Mouse (Mus musculus): ENCODE results near the gene Klrk1. TPM values are rescaled to one million over a fixed set of nuclear protein-coding genes. Genes with fewer than 3 reads are reported as not detected.
"Not testable (repeated sequence)": the region's sequence is repeated elsewhere in the genome, so short reads cannot be mapped to it uniquely, and the experiment has no call there.

Gene Klrk1
- total RNA-seq (2021): under 1 TPM; 0.10 to 0.72 TPM
- long read RNA-seq, experiment 1: 0 reads
- long read RNA-seq, experiment 2: 0 reads

DNA sequence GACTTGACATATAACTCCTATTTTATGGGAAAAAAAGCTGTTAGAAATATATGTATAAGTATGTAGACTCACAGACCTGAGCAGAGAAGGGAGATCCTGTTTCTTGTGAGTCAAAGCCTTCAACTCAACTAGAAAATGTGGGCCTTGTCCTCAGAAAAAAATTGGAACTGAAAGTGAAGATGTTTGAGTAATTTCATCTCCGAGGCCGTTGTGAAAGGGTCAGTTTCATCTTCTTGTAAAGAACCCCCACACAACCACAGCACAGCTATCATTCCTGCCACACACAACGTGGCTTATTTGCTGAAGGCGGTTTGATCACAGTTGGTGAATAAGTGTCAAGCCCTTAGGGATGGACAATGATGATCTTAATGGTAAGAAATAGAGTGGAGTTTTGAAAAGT, at the start of gene Klrk1:
Gene Klrk1, minus strand, starts transcription at position 130 of the 400 bp plus-strand sequence.
- DNase-seq: no peak

DNA sequence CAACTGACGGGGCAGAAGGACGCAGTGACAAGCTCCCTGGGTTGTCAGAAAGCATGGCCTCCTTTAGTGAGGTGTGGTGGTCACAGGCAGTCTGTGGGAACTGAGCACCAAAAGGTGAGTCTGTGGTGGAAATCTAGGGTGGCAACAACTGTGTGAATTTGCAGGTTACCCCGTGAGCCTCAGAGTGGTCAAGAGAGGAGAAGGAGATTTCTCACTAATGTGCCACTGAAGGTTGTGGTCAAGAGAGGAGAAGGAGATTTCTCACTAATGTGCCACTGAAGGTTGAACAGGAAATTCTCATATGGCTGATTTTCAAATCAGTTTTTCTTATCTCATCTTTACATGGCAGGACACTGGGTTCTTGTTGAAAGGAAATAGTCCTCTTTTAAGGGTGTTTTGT, 37.6 kb upstream of the Klrk1 start:
- DNase-seq: not testable (repeated sequence)

DNA sequence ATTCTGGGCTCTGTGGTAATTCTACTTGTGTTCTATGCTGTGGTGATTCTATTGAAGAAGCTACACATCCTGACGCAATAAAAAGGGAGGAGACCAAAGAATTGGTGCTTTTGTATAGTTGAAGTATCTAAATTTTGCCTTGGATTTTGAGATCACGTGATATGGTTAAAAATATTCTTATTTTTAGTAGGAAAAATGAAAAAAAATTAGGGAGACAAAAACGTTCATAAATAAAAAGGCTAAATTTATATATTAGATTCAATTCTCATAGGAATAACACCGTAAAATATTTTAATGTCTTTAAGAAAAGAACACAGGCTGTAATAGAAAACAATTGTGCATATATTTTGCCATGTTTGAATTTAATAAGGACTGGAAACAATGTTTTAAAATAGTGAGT, 36.9 kb upstream of the Klrk1 start, which contains the start of gene Klrc2:
Gene Klrc2, minus strand, starts transcription at position 101 of the 400 bp plus-strand sequence.
- DNase-seq: not testable (repeated sequence)

DNA sequence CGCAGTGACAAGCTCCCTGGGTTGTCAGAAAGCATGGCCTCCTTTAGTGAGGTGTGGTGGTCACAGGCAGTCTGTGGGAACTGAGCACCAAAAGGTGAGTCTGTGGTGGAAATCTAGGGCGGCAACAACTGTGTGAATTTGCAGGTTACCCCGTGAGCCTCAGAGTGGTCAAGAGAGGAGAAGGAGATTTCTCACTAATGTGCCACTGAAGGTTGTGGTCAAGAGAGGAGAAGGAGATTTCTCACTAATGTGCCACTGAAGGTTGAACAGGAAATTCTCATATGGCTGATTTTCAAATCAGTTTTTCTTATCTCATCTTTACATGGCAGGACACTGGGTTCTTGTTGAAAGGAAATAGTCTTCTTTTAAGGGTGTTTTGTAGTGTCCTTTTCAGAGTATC, 20.4 kb upstream of the Klrk1 start:
- DNase-seq: not testable (repeated sequence)

DNA sequence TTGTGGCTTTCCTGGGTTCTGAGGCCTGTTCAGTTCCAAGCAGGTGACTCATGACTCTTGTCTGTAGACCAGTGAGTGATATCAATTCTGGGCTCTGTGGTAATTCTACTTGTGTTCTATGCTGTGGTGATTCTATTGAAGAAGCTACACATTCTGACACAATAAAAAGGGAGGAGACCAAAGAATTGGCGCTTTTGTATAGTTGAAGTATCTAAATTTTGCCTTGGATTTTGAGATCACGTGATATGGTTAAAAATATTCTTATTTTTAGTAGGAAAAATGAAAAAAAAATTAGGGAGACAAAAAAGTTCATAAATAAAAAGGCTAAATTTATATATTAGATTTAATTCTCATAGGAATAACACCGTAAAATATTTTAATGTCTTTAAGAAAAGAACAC, 19.6 kb upstream of the Klrk1 start, which contains the start of gene Klrc3:
Gene Klrc3, minus strand, starts transcription at position 101 of the 400 bp plus-strand sequence.
- not testable (repeated sequence) for DNase-seq

DNA sequence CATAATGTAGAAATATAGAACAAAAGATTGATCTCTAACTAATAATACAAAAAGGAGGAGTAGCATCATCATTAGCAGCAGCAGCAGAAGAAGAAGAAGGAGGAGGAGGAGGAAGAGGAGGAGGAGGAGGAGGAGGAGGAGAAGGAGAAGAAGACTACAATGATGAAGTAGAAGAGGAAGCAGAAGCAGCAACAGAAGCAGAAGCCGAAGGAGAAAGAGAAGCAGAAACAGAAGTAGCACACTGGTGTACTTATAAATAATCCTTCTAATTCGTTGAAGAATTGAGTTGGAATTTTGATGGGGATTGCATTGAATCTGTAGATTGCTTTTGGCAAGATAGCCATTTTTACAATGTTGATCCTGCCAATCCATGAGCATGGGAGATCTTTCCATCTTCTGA, 7.4 kb upstream of the Klrk1 start:
- DNase-seq: not testable (repeated sequence)

DNA sequence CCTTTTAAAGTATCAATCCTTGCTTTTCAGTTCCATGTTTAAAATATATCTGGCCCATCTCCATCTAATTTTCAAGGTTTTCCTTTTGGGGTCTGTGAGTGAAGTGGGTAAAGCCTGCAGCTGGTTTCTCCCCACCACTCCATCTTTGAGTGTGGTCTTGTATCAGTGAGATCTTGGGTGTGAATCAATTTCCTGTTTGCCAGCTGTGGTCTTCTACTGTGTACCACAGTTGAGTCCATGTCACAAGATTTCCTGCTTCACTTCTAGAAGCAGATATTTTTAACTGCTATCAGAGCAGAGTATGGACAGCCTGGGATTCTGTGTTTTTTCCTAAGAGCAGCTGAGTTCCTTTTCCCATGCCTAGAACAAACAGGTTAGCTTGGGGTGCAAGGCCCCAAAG, 15.3 kb downstream of the Klrk1 start:
- DNase-seq: no peak

DNA sequence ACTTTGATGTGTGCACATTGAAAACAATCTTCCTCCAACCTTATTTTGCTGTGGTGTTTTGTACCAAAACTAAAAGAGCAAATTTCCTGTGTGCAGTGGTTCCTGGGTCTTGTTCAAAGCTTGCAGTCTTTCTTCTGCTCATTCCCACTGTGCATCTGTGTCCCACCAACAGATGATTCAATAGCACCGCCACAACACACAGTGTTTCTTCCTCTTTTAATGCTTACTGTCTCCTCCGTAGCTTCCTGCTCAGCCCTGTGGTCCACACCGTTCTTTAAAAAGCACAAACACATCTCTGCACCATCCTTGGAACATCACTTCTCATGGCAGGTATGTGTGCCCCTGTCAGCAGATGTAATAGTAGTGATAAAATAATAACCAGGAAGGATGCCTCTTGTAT, 32.2 kb downstream of the Klrk1 start, which contains the start of gene Klrd1:
Gene Klrd1, plus strand, starts transcription at position 275 of the 400 bp plus-strand sequence.
- DNase-seq: no peak

DNA sequence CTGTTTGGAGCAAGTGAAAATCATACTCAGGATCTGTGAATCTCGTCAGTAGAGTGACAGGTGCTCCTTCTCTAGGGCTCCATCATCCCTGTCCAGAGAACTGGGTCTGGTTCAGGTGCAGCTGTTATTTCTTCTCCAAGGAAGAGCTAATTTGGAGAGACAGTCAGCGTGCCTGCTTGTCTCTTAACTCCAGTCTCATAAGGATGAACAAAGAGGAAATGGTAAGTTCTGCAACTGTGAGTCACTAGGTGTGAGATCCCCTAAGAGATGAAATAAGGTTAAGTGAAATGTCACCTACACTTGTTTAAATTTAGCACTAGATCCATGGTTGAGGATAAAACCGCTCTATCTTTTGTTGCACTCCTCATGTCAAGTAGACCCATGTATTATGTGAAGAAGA, 40.6 kb downstream of the Klrk1 start:
- DNase-seq: no peak

DNA sequence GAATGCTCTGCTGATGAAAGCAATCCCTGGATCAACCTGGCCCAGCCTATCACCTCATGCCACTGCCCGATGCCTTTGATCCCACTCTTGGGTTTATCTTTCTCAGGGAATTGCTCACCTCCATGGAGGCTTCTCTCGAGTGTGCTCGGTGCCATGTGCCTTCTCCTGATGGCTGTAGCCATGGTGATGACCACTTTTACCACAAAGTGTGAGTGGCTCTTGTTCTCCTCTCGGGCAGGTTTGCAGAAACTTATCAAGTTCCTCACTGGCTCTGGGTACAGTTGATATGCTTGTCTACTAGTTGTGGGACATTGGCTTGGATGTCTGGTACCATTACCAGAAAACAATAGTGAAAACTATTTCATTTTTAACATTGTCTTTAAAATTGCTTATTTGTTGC, 41.8 kb downstream of the Klrk1 start:
- DNase-seq: no peak

DNA sequence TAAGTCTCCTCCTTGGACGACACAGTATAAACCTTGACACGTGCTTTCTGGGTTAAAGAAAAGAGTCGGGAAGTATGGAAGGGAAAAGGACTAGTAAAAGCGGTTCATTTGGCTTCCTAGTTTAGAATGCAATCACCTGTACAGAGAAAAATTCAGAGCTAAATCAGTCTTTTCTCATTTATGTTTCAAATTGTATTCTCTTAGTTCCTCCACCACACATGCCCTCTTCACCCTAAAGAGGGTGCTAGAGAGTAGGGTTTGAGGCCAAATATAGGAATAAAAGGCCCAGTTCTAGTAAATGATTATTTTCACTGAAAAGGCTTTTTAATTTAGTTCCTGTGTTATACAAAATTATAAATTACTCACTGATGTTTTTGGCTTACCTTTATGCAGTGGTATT, 42.4 kb downstream of the Klrk1 start:
- peak in 1 of 2 experiments; percentile 15 for DNase-seq

DNA sequence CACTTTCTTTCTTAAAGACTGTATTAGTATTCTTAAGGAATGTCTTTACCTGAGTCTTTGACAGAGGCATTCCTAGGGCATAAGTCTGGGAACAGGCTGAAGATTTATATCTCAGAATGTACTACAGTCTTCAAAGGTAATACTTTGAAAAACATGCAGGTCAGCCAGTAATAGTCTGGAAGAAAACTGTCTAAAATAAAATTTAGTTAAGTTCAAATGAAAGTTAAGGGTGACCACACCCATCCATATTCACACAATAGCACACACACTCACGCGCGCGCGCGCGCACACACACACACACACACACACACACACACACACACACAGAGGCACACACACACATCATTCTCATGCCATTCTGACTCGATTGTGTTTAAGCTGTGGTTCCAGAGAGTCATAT, 46.1 kb downstream of the Klrk1 start, which contains the start of gene Klre1:
Gene Klre1, plus strand, starts transcription at position 301 of the 400 bp plus-strand sequence.
- DNase-seq: no peak

DNA sequence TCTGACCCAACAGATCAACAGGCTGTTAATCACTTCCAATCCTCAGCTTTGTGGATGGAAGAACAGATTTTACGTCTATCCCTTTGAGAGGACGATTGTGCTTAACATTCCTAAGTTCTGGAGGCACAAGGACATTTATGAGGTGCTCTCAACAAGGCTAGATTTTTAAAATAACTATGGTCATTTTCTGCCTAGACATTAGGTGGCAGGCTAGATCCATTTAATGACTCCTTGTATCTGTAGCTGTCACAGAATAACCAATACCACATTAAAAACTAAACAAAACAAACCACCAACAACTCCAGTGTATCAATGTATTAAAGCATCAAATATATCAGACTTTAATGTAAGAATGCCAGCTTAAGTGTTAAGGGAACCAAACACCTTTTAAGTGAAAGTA, 48.3 kb downstream of the Klrk1 start:
- DNase-seq: no peak

DNA sequence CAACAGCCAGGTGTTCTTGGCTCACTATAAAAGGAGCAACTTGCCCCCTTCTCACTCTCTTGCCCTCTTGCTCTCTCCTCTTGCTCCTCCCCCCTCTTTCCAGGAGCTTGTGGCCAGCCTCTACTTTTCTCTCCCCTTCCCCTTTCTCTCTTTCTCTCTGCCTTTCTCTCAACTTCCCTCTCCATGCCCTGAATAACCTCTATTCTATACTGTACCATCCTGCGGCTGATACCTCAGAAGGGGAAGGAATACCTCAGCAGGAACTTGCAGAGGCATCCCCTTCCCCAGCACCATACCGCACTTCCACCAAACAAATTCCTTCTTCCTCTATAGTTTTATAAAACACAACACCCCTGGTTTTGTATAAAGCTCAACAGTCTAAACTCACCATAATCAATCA, 58.4 kb downstream of the Klrk1 start:
- no peak for DNase-seq

Other genes starting within 250 kb of the Klrk1 start
- not detected for gene Clec12b, start 238.0 kb downstream of the Klrk1 start, total RNA-seq (2021)
- gene Clec1b, start 226.6 kb downstream of the Klrk1 start, total RNA-seq (2021): 1 to 10 TPM in 1 of 2 experiments, under 1 TPM in 1; 0.56 to 1.2 TPM
- gene Clec9a, start 215.0 kb downstream of the Klrk1 start, total RNA-seq (2021): under 1 TPM; 0.13 to 0.17 TPM
- gene Clec1a, start 171.9 kb downstream of the Klrk1 start, total RNA-seq (2021): 1 to 10 TPM; 3.4 to 9.7 TPM
- gene Olr1, start 116.7 kb downstream of the Klrk1 start, total RNA-seq (2021): under 1 TPM in 1 of 2 experiments, not detected in 1; 0.40 TPM
- gene Tmem52b, start 111.3 kb downstream of the Klrk1 start, total RNA-seq (2021): not detected
- gene Gabarapl1, start 90.7 kb downstream of the Klrk1 start, total RNA-seq (2021): 100 to 1,000 TPM; 237 to 286 TPM
- under 1 TPM in 1 of 2 experiments, not detected in 1; 0.30 TPM for gene Klre1, start 46.0 kb downstream of the Klrk1 start, total RNA-seq (2021)
- gene Klrd1, start 32.1 kb downstream of the Klrk1 start, total RNA-seq (2021): not detected
- not detected for gene Klrc3, start 19.5 kb upstream of the Klrk1 start, total RNA-seq (2021)
- not detected for gene Klrc2, start 36.8 kb upstream of the Klrk1 start, total RNA-seq (2021)
- gene Klrc1, start 55.1 kb upstream of the Klrk1 start, total RNA-seq (2021): not detected
- not detected for gene Klri1, start 93.3 kb upstream of the Klrk1 start, total RNA-seq (2021)
- not detected for gene Klri2, start 116.6 kb upstream of the Klrk1 start, total RNA-seq (2021)
- gene Gm156, start 160.4 kb upstream of the Klrk1 start, total RNA-seq (2021): not detected
- not detected for gene Gm17631, start 238.8 kb upstream of the Klrk1 start, total RNA-seq (2021)